ENCODE assay signal across 18 mouse cellular contexts in genomic region chr12:117486118-117487057, GRCm38 (mm10). TPM values are rescaled to one million over a fixed set of nuclear protein-coding genes. Genes with fewer than 3 reads are reported as not detected.
DNase-seq lines count a peak whose midpoint lies in the region; ATAC-seq and TF ChIP-seq lines count a peak whose summit lies in the region.
"Had no signal": no experiment of that assay in that cellular context is flagged by ENCODE, and none has a peak within 500 bp of the region (broad histone marks: within the 10 kb centered on the region; RNA-seq: fewer than 3 reads in every experiment).

No protein-coding gene starts in this region.

- H3K4me2 ChIP-seq in hindbrain, postnatal 0 days (ENCODE audit: low read depth, low read length): no peak overlapping the region
- no peak overlapping the region for H3K4me2 ChIP-seq in hindbrain, embryonic 11.5 days (replicated peaks; ENCODE audit: low read depth, low read length)
- H3K4me2 ChIP-seq in embryonic facial prominence, embryonic 12.5 days (replicated peaks): no peak overlapping the region
- H3K4me2 ChIP-seq in forebrain, embryonic 16.5 days (ENCODE audit: low read length): no peak overlapping the region
- H3K4me2 ChIP-seq: liver, embryonic 12.5 days; stomach, embryonic 15.5 days had no signal

- no peak overlapping the region for H3K27ac ChIP-seq in hindbrain, postnatal 0 days
- H3K27ac ChIP-seq in hindbrain, embryonic 11.5 days (ENCODE audit: low read depth, low read length): no peak overlapping the region
- H3K27ac ChIP-seq in embryonic facial prominence, embryonic 12.5 days: peak overlapping the region; percentile 18
- no peak overlapping the region for H3K27ac ChIP-seq in forebrain, embryonic 16.5 days (ENCODE audit: low read length)
- H3K27ac ChIP-seq: heart, embryonic 10.5 days; layer of hippocampus, adult 2 months; left cerebral cortex, adult 2 months; liver, embryonic 12.5 days; stomach, embryonic 15.5 days had no signal

- no peak overlapping the region for H3K4me3 ChIP-seq in hindbrain, postnatal 0 days (ENCODE audit: low read length)
- no peak overlapping the region for H3K4me3 ChIP-seq in hindbrain, embryonic 11.5 days (ENCODE audit: low read depth, low read length)
- no peak overlapping the region for H3K4me3 ChIP-seq in embryonic facial prominence, embryonic 12.5 days
- no peak overlapping the region for H3K4me3 ChIP-seq in forebrain, embryonic 16.5 days (replicated peaks; ENCODE audit: low read length)
- H3K4me3 ChIP-seq: heart, embryonic 10.5 days; layer of hippocampus, adult 2 months; left cerebral cortex, adult 2 months; liver, embryonic 12.5 days; stomach, embryonic 15.5 days had no signal

- H3K9me3 ChIP-seq in hindbrain, postnatal 0 days (ENCODE audit: low read length): no peaks in the 10 kb centered on the region
- H3K9me3 ChIP-seq in hindbrain, embryonic 11.5 days (ENCODE audit: control insufficient read depth, low read length): no peaks in the 10 kb centered on the region
- no peaks in the 10 kb centered on the region for H3K9me3 ChIP-seq in embryonic facial prominence, embryonic 12.5 days
- no peaks in the 10 kb centered on the region for H3K9me3 ChIP-seq in forebrain, embryonic 16.5 days (ENCODE audit: control insufficient read depth, low read length)
- H3K9me3 ChIP-seq: heart, embryonic 10.5 days; liver, embryonic 12.5 days; stomach, embryonic 15.5 days had no signal

- no peaks in the 10 kb centered on the region for H3K36me3 ChIP-seq in hindbrain, postnatal 0 days (ENCODE audit: insufficient read depth, low read length)
- H3K36me3 ChIP-seq in hindbrain, embryonic 11.5 days (ENCODE audit: control insufficient read depth, insufficient read depth, low read length): no peaks in the 10 kb centered on the region
- H3K36me3 ChIP-seq in embryonic facial prominence, embryonic 12.5 days: no peaks in the 10 kb centered on the region
- H3K36me3 ChIP-seq in forebrain, embryonic 16.5 days (ENCODE audit: control insufficient read depth, insufficient read depth): no peaks in the 10 kb centered on the region
- H3K36me3 ChIP-seq: heart, embryonic 10.5 days; liver, embryonic 12.5 days; stomach, embryonic 15.5 days had no signal

- TF ChIP-seq CTCF in hindbrain, postnatal 0 days (IDR thresholded peaks at IDR 0.05; ENCODE audit: low read depth): no peak

- 53% methylated on average over 4 of the region's 4 CpGs for WGBS in hindbrain, postnatal 0 days
- 74% methylated on average over 4 of the region's 4 CpGs for WGBS in hindbrain, embryonic 11.5 days
- WGBS in embryonic facial prominence, embryonic 12.5 days: 54% methylated on average over 4 of the region's 4 CpGs
- WGBS in forebrain, embryonic 16.5 days: 31% methylated on average over 4 of the region's 4 CpGs

- H3K9ac ChIP-seq in hindbrain, postnatal 0 days (replicated peaks; ENCODE audit: low read length): no peak overlapping the region
- no peak overlapping the region for H3K9ac ChIP-seq in hindbrain, embryonic 11.5 days (ENCODE audit: low read depth, low read length)
- H3K9ac ChIP-seq in embryonic facial prominence, embryonic 12.5 days: no peak overlapping the region
- no peak overlapping the region for H3K9ac ChIP-seq in forebrain, embryonic 16.5 days (replicated peaks; ENCODE audit: low read depth, low read length)
- H3K9ac ChIP-seq: liver, embryonic 12.5 days; stomach, embryonic 15.5 days had no signal

- no peak for ATAC-seq in hindbrain, postnatal 0 days
- no peak for ATAC-seq in hindbrain, embryonic 11.5 days (ENCODE audit: low FRiP score)
- ATAC-seq in embryonic facial prominence, embryonic 12.5 days (ENCODE audit: insufficient number of reproducible peaks, insufficient read depth, low FRiP score, low TSS enrichment): peak; percentile 78
- peak; percentile 43; the same call in 1 of the 2 replicates for ATAC-seq in forebrain, embryonic 16.5 days
- ATAC-seq: liver, embryonic 12.5 days had no signal

- peak; percentile 45 for DNase-seq in hindbrain, postnatal 0 days (ENCODE audit: low spot score)
- DNase-seq in hindbrain, embryonic 11.5 days (ENCODE audit: low spot score): no peak
- DNase-seq in kidney, postnatal 14 days: peak; percentile 33
- no peak for DNase-seq in gastrocnemius, adult 8-10 months (ENCODE audit: low spot score in 2 of 2)
- no peak for DNase-seq in spleen, postnatal 10 days (ENCODE audit: low spot score in 2 of 2)
- DNase-seq: cerebellum, postnatal 36 days; gastrocnemius, postnatal 10 days; heart, postnatal 36 days; lung, postnatal 10 days; thymus, postnatal 25 days had no signal

- H3K4me1 ChIP-seq in hindbrain, postnatal 0 days (ENCODE audit: insufficient read depth, low read length): no peaks in the 10 kb centered on the region; the same call in 1 of the 2 replicates
- no peaks in the 10 kb centered on the region for H3K4me1 ChIP-seq in hindbrain, embryonic 11.5 days (replicated peaks; ENCODE audit: control insufficient read depth, insufficient read depth, low read length)
- peaks cover 16% of the 10 kb centered on the region for H3K4me1 ChIP-seq in embryonic facial prominence, embryonic 12.5 days
- H3K4me1 ChIP-seq in forebrain, embryonic 16.5 days (replicated peaks; ENCODE audit: control insufficient read depth, insufficient read depth, low read length): peaks cover 7% of the 10 kb centered on the region; the same call in 1 of the 2 replicates
- H3K4me1 ChIP-seq: liver, embryonic 12.5 days; stomach, embryonic 15.5 days had no signal

- no peaks in the 10 kb centered on the region for H3K27me3 ChIP-seq in hindbrain, postnatal 0 days (ENCODE audit: insufficient read depth, low read length)
- H3K27me3 ChIP-seq in hindbrain, embryonic 11.5 days (ENCODE audit: control insufficient read depth, insufficient read depth, low read length): no peaks in the 10 kb centered on the region
- no peaks in the 10 kb centered on the region for H3K27me3 ChIP-seq in embryonic facial prominence, embryonic 12.5 days
- H3K27me3 ChIP-seq in forebrain, embryonic 16.5 days (replicated peaks; ENCODE audit: control insufficient read depth, insufficient read depth, low read length): no peaks in the 10 kb centered on the region
- H3K27me3 ChIP-seq: CH12.LX; liver, embryonic 12.5 days; stomach, embryonic 15.5 days had no signal

RNA-seq across cellular contexts. Expression of gene Rapgef5, which starts 29.9 kb away (rescaled TPM):
- total RNA-seq in hindbrain, postnatal 0 days (2014; rRNA removed): 32.3 and 38.4 TPM in 2 replicates
- polyA plus RNA-seq in hindbrain, postnatal 0 days (2015; fragmentation: Nextera tagmentation; extraction: Ambion mirVana): 25.3 and 25.5 TPM in 2 replicates
- 21.6 and 23.8 TPM in 2 replicates for polyA plus RNA-seq in hindbrain, embryonic 11.5 days (2014; fragmentation: Nextera tagmentation; extraction: Ambion mirVana)
- 11.1 and 12.8 TPM in 2 replicates for polyA plus RNA-seq in embryonic facial prominence, embryonic 12.5 days (2016; fragmentation: Nextera tagmentation; extraction: Ambion mirVana)
- 36.6 and 39.4 TPM in 2 replicates for polyA plus RNA-seq in forebrain, embryonic 16.5 days (2015; fragmentation: Nextera tagmentation; extraction: Ambion mirVana)
- total RNA-seq in gastrocnemius, adult 8-10 months (2022): 1 to 10 TPM; 2.5 to 4.2 (median 3.2) TPM

Comparison
In these comparisons a context has a peak if more than half of its experiments do, and no peak if none do; other contexts are left out.
1. DNase-seq: peak in hindbrain, postnatal 0 days (single experiment) and kidney, postnatal 14 days (single experiment); none in hindbrain, embryonic 11.5 days (single experiment), gastrocnemius, adult 8-10 months (0 of 2) and spleen, postnatal 10 days (0 of 2).
2. ATAC-seq: peak in embryonic facial prominence, embryonic 12.5 days (single experiment) and forebrain, embryonic 16.5 days (single experiment); none in hindbrain, postnatal 0 days (single experiment) and hindbrain, embryonic 11.5 days (single experiment).